Mouse (Mus musculus): ENCODE data around the gene Lix1l. TPM values are rescaled to one million over a fixed set of nuclear protein-coding genes. Genes with fewer than 3 reads are reported as not detected.

Lix1l gene
- polyA plus RNA-seq (2012; rRNA removed), result 20.6 and 34.4 TPM in 2 replicates

DNA sequence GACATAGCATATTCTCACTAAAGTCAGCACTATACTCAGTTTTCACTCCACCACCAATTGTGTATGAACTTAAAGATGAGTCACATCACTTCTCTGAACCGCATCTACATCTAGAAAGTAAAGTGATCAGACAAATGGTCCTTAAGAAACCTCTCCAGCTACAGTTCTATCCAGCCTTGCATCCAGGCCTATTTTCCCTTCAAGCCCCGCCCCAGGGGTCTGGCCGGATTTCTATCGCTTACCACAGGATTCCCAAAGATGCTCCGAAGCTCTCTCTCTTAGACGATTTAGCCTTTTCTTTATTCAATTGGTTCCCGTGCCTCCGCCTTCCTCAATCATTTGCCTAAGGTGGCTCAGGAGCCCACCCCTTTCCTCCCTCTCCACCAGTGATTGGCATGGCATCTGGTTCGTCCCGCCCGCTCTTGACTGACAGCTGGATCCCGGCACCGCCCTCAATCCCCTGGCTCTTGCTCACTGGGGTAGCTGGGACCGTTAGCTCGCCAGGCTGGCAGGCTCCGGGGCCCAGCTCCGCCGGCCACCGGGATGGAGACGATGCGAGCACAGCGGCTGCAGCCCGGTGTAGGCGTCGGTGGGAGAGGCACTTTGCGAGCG is at the start of gene Lix1l:
Lix1l (plus strand) TSS at position 511 of the 612 bp plus-strand sequence.
- TF ChIP-seq CTCF (IDR thresholded peaks at IDR 0.05; ENCODE audit: insufficient read depth, low read length), result no peak
- TF ChIP-seq POLR2A (IDR thresholded peaks at IDR 0.05; ENCODE audit: borderline replicate concordance, extremely low read depth, low read depth, low read length), result peak; percentile 59; the same call in 1 of the 2 replicates
- WGBS, result under 1% methylated on average over 27 of the region's 27 CpGs
- DNase-seq, result peak; percentile 86
- Histone ChIP-seq H3K4me3 (replicated peaks; ENCODE audit: extremely low read depth, low read depth, low read length) (peak within 1 kb of the TSS; percentile 74), H3K4me1 (ENCODE audit: control insufficient read depth, insufficient read depth, low read length) (peaks cover 12% of the 10 kb centered on the region)

DNA sequence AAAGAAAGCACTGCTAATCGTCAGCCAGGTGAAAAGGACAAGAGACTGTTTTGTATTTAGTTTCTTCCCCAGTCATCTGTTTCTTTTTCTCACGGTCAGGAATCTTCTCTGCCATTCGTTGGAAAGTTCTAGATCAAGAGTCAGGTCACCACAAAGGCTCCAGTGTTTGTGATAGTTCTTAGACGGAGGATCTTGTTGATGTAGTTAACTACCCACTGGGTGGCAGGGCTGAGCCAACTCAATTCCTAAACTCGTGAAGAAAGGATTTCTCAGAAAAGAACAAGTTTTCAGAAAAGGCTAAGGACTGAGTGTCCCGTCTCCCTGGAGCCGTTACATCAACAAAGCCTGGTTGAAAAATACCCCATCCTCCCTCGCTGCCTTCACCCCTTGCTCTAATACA is 49.7 kb upstream of the Lix1l start:
- Histone ChIP-seq H3K4me1 (ENCODE audit: control insufficient read depth, insufficient read depth, low read length) (peaks cover 20% of the 10 kb centered on the region), H3K4me3 (replicated peaks; ENCODE audit: extremely low read depth, low read depth, low read length) (no peak overlapping the region)
- 3% methylated on average over 8 of the region's 8 CpGs for WGBS
- peak; percentile 62 for DNase-seq
- no peak for TF ChIP-seq POLR2A (IDR thresholded peaks at IDR 0.05; ENCODE audit: borderline replicate concordance, extremely low read depth, low read depth, low read length)
- TF ChIP-seq CTCF (IDR thresholded peaks at IDR 0.05; ENCODE audit: insufficient read depth, low read length), result peak; percentile 45

DNA sequence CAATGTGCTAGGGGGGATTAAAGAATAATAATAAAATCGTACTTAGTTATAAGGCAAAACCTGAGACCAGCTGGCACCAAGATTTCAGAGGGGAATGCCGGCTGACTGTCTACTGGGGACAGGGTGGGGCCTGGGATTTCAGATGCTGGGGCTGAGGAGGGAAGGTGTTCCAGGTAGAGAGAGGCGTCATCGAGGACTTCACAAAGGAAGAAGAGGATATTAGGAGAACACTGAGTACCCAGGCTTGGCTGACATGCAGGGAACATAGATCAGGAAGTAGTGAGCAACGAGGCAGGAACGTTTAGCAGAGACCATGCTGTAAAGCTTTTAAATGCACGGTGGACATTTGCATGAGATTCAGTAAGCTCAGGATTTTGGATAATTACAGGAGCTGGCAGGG is 49.1 kb upstream of the Lix1l start:
- whole genome bisulfite sequencing, result 27% methylated on average over 7 of the region's 7 CpGs
- Histone ChIP-seq H3K4me1 (ENCODE audit: control insufficient read depth, insufficient read depth, low read length) (peaks cover 20% of the 10 kb centered on the region), H3K4me3 (replicated peaks; ENCODE audit: extremely low read depth, low read depth, low read length) (no peak overlapping the region)
- TF ChIP-seq CTCF (IDR thresholded peaks at IDR 0.05; ENCODE audit: insufficient read depth, low read length), result no peak
- TF ChIP-seq POLR2A (IDR thresholded peaks at IDR 0.05; ENCODE audit: borderline replicate concordance, extremely low read depth, low read depth, low read length), result no peak
- DNase-seq, result no peak

DNA sequence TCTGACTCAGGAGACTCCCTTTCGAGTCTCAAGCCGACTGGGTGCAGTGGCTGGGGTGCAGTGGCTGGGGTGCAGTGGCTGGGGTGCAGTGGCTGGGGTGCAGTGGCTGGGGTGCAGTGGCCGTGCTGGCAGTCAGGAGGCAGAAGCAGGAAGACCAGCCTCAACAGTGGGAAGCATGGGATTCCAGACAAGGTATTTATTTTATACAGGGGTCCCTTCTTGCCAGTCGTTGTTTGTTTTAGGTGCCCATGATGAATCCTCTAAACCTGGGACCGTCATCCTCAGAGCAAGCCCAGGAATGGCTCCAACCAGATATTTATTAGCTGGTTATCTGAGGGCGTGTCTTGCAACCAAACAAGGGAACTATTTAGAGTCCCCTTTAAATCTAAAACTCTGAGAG is 47.3 kb upstream of the Lix1l start:
- 64% methylated on average over 6 of the region's 6 CpGs for WGBS
- no peak for TF ChIP-seq CTCF (IDR thresholded peaks at IDR 0.05; ENCODE audit: insufficient read depth, low read length)
- no peak for TF ChIP-seq POLR2A (IDR thresholded peaks at IDR 0.05; ENCODE audit: borderline replicate concordance, extremely low read depth, low read depth, low read length)
- Histone ChIP-seq H3K4me3 (replicated peaks; ENCODE audit: extremely low read depth, low read depth, low read length) (no peak overlapping the region), H3K4me1 (ENCODE audit: control insufficient read depth, insufficient read depth, low read length) (peaks cover 20% of the 10 kb centered on the region)
- no peak for DNase-seq

DNA sequence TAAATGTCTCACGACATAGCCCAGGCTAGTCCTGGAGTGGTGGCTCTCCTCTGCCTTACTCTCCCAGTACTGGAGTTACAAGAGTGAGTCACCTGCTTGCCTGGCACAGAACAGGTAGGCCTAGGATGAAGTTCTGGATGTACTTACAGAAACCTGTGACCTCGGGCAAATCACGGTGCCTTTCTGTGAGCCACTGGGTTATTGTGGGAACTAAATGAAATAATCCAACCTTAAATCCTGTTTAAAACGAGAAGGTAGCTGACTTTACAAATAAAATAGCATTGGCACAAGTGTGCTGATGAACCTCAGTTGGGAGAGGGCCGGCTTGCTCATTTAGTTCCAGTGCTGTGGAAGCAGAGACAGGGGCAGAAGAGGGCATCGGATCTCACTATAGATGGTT is 46.7 kb upstream of the Lix1l start:
- DNase-seq, result no peak
- TF ChIP-seq CTCF (IDR thresholded peaks at IDR 0.05; ENCODE audit: insufficient read depth, low read length) (no peak), POLR2A (IDR thresholded peaks at IDR 0.05; ENCODE audit: borderline replicate concordance, extremely low read depth, low read depth, low read length) (no peak)
- Histone ChIP-seq H3K4me3 (replicated peaks; ENCODE audit: extremely low read depth, low read depth, low read length) (no peak overlapping the region), H3K4me1 (ENCODE audit: control insufficient read depth, insufficient read depth, low read length) (peaks cover 20% of the 10 kb centered on the region)
- 65% methylated on average over 6 of the region's 6 CpGs for whole genome bisulfite sequencing

DNA sequence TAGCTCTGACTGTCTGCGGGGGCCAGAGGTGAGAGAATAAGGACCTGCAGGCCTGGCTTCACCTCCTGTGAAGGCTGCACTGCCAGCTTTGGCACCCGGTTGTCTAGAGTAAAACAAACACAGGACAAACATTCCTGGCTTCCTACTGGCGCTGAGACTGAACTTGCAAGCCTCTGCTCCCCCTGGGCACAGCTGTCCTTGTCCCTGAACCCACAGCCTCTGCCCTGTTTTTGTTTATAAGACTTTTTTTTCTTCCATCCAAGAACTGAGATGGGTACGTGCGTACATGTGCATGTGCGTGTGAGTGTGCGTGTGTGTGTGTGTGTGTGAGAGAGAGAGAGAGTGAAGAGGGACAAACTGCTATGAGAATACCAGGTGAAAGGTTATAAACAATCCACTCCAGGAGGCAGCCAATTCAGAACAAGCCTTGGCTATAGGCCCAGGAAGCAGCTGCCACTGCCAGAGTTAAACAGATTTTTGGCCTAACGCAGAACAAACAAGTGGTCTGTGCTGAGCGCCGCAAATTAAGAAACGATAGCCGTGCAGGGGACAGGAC is 45.8 kb upstream of the Lix1l start:
- WGBS, result 8% methylated on average over 12 of the region's 12 CpGs
- peaks cover 20% of the 10 kb centered on the region for H3K4me1 ChIP-seq (ENCODE audit: control insufficient read depth, insufficient read depth, low read length)
- TF ChIP-seq CTCF (IDR thresholded peaks at IDR 0.05; ENCODE audit: insufficient read depth, low read length), result no peak
- peak; percentile 40; the same call in 1 of the 2 replicates for TF ChIP-seq POLR2A (IDR thresholded peaks at IDR 0.05; ENCODE audit: borderline replicate concordance, extremely low read depth, low read depth, low read length)
- DNase-seq, result peak; percentile 83
- H3K4me3 ChIP-seq (replicated peaks; ENCODE audit: extremely low read depth, low read depth, low read length), result no peak overlapping the region

DNA sequence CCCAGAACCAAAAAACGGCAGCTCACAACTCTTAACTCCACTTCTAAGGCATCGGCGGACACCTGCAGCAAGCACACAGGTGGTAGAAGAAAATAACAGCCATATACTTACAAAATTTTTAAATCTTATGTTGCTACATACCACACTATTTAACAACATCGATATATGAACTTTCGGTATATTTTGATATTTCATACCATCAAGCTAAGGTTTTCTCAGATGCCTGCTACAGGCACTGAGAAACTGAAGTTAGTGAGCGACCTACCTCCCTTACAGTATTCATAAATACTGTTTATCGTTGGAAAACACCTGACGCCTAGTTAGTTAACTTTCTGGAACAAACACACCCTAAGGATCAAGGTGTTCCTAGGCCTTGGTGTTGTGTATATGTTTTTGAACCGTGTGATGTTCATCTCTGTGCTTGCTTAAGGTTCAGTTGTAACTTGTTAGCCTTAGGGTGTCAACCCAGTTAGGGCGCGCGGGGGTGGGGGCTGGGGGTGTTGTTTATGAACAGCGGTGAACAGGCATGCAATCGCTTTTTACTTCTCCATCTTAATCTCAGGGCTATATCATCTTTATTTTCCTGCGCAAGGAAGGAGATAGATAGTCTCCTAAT is 44.8 kb upstream of the Lix1l start:
- no peak for TF ChIP-seq POLR2A (IDR thresholded peaks at IDR 0.05; ENCODE audit: borderline replicate concordance, extremely low read depth, low read depth, low read length)
- TF ChIP-seq CTCF (IDR thresholded peaks at IDR 0.05; ENCODE audit: insufficient read depth, low read length), result no peak
- DNase-seq, result no peak
- peaks cover 20% of the 10 kb centered on the region for H3K4me1 ChIP-seq (ENCODE audit: control insufficient read depth, insufficient read depth, low read length)
- 45% methylated on average over 15 of the region's 15 CpGs for WGBS
- H3K4me3 ChIP-seq (replicated peaks; ENCODE audit: extremely low read depth, low read depth, low read length), result peak overlapping the region; percentile 19

DNA sequence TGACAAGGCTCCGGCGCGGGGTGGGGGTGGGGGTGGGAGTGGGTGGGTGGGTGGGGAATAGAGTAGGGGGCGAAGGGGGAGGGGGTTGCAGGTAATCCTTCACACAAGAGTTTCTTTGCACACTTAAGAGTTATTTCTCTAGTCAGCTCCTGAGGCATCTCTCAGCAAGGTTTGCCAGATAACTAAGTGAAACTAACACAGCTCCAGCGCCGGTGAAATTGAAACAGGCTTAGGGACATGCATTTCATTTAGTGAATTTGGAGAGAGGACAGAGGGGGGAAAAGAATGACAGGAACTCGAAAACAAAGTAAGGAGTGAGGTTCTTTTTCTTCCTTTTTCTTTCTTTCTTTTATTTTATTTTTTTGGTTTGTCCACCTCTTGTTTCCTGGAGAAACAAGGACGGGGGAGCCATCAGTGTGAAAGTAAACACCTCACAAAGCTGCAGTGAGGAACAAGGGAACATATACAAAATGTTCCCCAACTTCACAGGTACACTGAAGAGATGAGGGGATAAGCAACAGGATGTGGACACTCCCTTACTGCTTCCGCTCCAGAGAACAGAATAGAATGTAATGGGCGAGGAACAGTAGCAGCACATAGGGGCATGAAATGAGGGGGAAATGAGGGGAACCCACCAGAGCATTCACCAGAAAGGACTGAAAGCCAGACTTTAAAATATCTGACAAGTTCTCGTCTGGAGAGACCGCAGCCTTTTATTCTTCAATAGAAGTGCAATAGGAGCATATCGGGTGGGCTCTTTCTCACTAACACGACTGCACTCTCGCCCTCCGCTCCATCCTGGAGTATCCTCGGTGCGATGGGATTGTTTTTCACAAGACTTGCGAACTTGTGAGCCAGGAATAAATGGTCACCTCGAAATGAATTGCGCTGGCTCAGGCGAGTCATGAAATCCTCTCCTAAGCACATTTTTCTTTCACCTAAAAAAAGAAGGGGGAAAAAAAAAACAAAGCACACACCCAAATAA is 44.0 kb upstream of the Lix1l start:
- TF ChIP-seq POLR2A (IDR thresholded peaks at IDR 0.05; ENCODE audit: borderline replicate concordance, extremely low read depth, low read depth, low read length) (peak; percentile 45; the same call in 1 of the 2 replicates), CTCF (IDR thresholded peaks at IDR 0.05; ENCODE audit: insufficient read depth, low read length) (no peak)
- peaks cover 17% of the 10 kb centered on the region for H3K4me1 ChIP-seq (ENCODE audit: control insufficient read depth, insufficient read depth, low read length)
- peak overlapping the region; percentile 84 for H3K4me3 ChIP-seq (replicated peaks; ENCODE audit: extremely low read depth, low read depth, low read length)
- under 1% methylated on average over 22 of the region's 22 CpGs for WGBS
- DNase-seq, result no peak

DNA sequence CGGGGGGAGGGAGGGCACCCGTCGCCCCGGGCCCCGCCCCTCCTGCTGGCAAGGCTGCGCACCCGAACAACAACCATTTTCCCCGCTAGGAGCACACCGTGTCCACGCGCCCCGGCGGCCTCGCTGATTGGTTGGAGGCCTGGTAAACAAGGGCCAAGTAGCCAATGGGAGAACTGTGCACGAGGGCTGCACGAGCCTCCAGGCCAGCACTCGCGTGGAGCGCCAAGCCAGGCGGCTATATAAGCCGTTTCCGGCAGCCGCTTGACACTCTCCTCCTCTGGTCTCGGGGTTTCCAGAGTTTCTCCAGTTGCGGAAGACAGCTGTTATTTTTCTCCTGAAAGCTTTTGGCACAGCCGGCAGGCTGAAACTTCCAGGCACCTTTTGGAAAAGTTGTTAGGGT is 43.3 kb upstream of the Lix1l start, which contains the start of gene Txnip:
Txnip (plus strand) TSS at position 264 of the 400 bp plus-strand sequence.
- peak; percentile 100 for DNase-seq

More for the DNA sequence above, 43.3 kb upstream of the Lix1l start, which contains the start of gene Txnip:
- WGBS, result under 1% methylated on average over 26 of the region's 26 CpGs
- Histone ChIP-seq H3K4me1 (ENCODE audit: control insufficient read depth, insufficient read depth, low read length) (peaks cover 17% of the 10 kb centered on the region), H3K4me3 (replicated peaks; ENCODE audit: extremely low read depth, low read depth, low read length) (peak within 1 kb of the TSS; percentile 94)
- TF ChIP-seq CTCF (IDR thresholded peaks at IDR 0.05; ENCODE audit: insufficient read depth, low read length) (no peak), POLR2A (IDR thresholded peaks at IDR 0.05; ENCODE audit: borderline replicate concordance, extremely low read depth, low read depth, low read length) (peak; percentile 100)

All from lung, adult 2 months (tissue).